Mouse (Mus musculus): ENCODE data around the gene Chek2. TPM values are rescaled to one million over a fixed set of nuclear protein-coding genes. Genes with fewer than 3 reads are reported as not detected.
A peak's percentile ranks its signal among the peaks of the same experiment; 100 is the strongest.

Gene Chek2
- polyA plus RNA-seq (2012), result 1.6 and 2.0 TPM in 2 replicates

DNA sequence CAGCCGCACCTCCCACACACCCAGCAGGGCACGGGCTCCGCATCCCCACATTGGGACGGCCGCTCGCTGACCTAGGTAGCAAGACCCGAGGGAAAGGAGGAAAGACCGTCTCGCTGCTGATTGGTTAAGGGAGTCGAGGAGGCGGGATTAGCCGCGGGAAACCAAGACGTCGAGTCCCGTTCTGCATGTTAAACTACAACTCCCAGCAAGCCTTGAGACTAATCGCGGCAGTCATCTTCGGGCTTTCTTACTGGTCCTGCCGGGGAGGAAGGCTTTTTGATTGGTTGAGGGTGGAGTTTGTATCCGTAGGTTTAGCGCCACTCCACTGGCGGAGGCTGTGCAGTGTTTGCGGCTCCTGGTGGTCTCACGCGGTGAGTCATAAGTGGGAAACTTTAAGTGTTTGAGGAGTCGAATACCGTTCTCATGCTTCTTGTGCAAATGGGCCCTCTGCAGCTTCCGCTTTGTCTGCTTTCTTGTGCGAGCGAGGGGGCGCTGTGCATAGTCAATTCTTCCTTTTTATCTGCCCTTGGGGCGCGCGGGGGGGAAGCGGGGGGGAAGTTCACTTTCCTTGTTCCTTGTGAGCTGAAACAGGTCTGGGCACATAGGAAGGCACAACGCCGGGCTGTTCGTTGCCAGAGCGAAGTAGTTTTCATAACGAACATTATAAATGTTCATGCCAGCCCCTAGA is at the start of gene Chek2, which contains the start of gene Hscb:
Chek2 (plus strand) TSS at position 302 of the 688 bp plus-strand sequence.
Hscb (minus strand) TSS at position 100 of the 688 bp plus-strand sequence.
- TF ChIP-seq GATA1 (IDR thresholded peaks at IDR 0.05; ENCODE audit: low read length), result peak; percentile 39

DNA sequence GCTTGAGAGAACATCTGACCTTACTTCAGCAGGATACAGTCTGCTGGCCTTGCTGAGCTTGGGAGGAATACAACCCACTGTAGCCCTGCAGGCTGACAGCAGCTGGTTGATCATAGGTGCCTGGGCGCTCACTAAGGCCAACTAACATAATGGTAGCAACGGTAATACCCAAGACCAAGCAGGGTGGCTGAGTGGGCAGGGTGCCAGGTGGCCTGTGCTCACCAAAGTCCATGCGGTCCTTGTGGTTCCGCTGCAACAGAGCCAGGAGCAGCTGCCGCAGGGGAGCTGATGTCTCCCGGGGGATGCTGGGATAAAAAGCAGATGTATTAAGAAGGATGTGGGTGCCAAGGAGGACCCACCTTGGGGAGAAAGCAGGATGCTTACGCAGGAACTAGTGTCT is 45.4 kb upstream of the Chek2 start:
- no peak for TF ChIP-seq GATA1 (IDR thresholded peaks at IDR 0.05; ENCODE audit: low read length)

DNA sequence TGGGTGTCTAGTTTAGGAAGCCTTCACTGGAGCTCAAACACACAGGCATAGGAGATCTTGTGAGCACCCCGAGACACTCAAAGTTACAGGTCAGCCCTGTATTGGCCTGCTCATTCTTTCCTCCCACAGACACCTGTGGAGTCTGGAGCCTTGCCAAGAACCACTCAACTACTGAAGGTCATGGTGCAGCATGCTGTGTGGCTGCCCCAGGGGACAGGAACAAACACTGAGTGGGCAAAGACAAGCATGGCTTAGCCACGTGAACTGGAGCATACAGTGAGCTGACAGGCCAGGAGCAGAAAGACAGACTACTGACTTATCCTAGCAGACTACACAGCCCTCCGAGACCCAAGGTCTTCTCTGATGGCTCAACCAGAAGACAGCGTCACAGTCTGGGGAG is 42.1 kb upstream of the Chek2 start:
- TF ChIP-seq GATA1 (IDR thresholded peaks at IDR 0.05; ENCODE audit: low read length), result no peak

DNA sequence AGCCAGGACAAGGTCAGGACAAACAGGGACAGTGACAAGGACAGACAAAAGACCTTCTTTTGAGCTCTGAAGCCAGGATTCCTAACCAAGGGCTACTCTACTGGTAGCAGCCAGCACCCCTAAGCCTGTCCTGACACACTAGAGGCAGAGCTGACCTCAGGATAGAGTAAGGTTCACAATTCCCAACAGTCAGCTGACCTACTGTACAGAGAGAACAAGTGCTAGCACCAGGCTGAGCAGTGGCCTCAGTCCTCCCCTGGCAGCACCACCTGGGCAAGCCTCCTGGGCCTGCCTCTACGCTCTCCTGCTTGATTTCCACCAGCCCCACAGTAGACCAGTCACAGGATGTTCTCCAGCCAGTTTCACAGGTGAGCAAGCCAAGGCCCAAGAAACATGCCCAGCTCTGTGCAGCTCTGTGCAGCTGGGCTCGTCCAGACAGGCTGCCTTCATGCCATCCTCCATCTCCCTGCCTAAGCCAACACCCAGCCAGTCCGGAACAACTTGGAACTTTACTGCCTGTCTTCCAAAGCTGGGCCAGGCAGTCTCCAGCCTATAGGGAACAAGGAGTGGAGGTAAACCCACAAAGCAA is 38.6 kb upstream of the Chek2 start:
- no peak for TF ChIP-seq GATA1 (IDR thresholded peaks at IDR 0.05; ENCODE audit: low read length)

DNA sequence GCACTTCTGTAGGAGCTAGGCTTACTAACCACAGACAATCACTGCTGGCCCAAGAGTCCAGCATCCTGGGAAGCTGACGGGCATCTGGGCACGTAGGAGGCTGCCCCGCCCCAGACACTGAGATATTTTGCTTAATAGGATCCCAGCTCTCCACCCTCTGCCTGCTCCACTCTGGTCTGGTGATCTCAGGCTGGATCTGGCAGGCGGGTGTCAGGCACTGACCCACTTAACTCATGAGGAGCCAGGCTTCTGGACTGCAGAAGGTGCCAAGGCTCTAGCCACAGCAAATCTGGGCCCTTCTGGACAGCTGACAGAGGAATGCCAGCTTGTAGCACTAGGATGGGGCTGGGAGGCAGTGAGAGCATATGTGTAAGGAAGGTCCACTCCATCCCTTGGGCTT is 37.6 kb upstream of the Chek2 start:
- no peak for TF ChIP-seq GATA1 (IDR thresholded peaks at IDR 0.05; ENCODE audit: low read length)

DNA sequence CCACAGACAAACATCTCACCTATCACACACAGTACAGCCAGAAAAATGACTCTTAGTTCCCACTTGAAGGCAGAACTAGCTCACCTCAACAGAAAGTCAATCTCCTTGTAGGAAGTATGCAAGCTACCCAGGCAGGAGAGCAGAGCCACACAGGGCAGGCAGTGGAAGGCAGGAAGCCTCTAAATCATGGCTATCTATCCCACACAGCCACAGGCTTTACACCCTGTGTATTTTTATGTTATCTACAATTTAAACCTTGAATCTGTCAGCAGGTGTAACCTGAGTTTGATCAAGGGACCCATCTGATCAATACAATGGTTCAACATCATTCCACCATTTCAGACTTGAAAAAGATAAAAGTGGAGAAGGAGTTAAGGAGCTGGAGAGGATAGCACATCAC is 37.0 kb upstream of the Chek2 start:
- TF ChIP-seq GATA1 (IDR thresholded peaks at IDR 0.05; ENCODE audit: low read length), result no peak

DNA sequence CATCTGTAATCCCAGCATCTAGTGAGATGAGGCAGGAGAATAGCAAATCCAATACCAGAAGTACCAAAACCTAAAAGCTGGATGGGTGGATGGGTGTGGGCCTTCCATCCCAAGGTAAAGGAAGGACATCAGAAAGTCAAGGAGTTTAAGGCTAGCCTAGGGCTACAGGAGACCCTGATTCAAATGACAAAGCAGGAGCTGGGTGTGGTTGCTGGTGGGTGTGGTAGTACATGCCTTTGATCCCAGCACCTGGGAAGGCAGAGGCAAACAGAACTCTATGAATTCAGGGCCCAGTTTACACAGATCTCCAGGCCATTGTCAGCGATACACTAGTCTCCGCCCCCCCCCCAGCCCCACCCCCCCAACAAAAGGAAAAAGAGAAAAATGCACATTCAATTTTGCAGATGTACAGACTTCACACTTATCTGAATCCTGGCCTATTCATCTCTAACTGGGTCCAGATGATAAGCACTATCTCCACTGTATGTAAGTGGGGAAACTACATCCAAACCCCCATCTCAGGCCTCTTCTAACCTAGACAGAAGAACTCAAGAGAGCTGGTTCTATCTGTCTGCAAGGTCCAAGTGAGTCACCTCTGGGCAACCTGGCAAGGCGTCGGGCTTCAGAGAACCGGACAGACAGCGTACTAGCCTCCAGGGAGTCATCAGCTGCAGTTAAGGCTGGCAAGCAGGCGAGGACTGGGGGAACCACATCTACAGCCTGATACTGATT is 35.6 kb upstream of the Chek2 start:
- TF ChIP-seq GATA1 (IDR thresholded peaks at IDR 0.05; ENCODE audit: low read length), result peak; percentile 63

DNA sequence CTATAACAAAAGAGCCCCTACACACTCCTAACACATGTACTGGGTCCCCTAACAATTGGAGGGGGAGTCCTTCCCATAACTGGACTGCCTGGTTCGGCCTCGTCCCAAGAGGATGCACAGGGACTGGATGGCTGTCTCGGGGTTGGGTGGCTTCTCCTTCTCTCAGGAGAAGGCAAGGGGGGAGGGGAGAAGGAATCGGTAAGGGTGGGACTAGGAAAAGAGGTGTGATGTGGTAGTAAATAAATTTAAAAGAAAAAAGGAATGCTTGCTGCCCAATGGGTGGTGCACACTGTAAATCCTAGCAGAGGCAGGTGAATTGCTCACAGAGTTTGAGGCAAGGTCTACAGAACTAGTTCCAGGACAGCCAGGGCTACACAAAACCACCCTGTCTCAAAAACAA is 33.6 kb upstream of the Chek2 start:
- TF ChIP-seq GATA1 (IDR thresholded peaks at IDR 0.05; ENCODE audit: low read length), result no peak

DNA sequence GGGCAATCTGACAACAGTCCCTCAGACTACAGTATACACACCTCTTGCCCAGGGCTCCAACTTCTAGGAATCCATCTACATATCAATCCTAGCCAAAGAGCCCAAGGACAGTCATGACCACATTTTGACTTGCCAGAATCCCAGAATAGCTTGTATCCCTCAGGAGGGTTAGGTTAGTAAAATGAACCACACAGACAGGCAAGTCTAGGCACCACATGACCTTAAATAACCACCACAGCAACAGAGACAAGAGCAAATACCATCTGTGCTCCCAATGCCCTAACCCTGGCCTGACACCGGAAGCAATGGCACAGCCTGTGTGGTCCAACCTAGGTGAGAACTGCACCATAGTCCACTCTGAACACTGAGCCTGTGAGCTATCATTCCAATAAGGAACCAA is 33.1 kb upstream of the Chek2 start:
- TF ChIP-seq GATA1 (IDR thresholded peaks at IDR 0.05; ENCODE audit: low read length), result no peak

DNA sequence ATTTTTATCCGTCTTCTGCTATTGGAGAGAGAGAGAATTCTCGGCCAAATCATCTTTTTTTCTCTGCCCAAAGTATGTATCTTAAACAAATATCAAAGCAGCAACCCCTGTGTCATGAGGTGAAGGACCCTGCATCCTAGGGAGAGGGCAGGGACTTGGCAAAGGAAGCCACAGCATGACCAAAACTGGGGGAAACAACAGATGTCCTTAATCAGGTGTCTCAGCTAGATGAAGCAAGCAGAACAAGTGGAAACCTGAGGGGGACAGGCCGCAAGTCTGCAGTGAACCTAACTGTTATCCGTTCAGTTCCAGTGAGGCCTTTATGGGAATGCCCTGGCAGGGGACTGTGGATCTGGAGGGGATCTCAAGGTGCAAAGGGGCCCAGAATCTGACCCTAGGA is 32.3 kb upstream of the Chek2 start:
- TF ChIP-seq GATA1 (IDR thresholded peaks at IDR 0.05; ENCODE audit: low read length), result no peak

DNA sequence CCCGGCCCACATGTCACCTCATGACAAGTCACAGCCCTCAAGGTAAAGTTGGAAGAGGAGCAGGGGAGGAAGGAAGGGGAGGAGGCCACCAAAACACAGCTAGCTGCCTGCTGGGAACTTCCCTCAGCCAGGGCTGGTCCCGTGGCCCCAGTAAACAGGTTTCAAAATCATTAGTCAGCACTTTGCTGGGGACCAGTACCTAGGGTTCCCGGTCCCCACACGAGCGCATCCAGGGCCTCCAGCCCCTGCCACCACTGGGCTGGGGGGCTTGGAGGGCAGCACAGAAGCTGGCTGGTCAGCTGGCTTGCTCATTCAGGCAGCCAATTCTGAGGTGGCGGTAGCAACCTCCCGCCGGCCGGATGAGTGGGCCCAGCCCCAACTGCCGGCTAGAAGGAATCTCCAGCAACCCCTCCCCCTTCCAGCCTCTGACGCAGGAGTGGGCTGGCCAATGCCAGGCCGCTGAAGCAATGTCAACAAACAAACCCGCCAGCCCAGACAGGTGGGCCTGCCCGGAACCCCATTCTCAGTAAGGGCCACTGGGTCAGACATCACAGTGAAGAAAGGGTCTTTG is 31.6 kb upstream of the Chek2 start:
- TF ChIP-seq GATA1 (IDR thresholded peaks at IDR 0.05; ENCODE audit: low read length), result no peak

DNA sequence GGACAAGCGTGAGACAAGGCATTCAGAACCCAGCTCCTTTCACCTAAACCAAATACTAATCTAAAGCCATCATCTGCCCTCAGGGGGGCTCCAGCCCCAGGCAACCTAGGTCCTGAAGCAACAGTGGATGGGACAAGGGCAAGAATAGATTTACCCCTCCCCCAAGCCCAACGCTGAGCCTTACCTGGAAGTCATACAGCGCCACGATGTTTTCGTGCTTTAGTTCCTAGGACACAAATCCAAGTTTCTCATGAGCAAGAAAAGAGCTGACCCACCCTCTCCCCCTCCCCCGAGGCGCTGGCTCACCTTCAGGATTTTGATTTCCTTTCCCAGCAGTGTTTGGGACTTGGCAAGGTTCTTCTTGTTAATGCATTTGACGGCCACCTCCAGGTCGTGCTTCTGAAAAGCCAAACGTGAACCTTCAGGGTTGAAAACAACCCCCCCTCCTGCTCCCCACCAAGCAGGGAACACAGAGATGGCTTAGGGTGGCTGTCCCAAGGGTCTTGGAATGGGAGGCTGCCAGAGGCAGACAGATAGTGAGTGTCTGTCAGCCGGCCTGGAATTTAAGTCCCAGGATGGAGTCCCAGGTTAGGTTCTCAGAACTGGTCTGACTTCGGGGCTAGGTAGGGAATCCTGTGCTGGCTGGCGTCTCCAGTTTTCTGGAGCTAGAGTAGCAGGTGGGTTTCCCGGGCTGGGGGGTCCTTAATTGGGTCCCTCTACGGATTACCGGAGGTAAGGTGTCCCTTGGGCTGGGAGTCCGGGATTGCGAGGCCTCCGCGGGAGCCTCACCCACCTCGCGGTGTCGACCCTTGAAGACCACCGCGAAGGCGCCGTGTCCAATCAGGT is 30.7 kb upstream of the Chek2 start:
- TF ChIP-seq GATA1 (IDR thresholded peaks at IDR 0.05; ENCODE audit: low read length), result no peak

DNA sequence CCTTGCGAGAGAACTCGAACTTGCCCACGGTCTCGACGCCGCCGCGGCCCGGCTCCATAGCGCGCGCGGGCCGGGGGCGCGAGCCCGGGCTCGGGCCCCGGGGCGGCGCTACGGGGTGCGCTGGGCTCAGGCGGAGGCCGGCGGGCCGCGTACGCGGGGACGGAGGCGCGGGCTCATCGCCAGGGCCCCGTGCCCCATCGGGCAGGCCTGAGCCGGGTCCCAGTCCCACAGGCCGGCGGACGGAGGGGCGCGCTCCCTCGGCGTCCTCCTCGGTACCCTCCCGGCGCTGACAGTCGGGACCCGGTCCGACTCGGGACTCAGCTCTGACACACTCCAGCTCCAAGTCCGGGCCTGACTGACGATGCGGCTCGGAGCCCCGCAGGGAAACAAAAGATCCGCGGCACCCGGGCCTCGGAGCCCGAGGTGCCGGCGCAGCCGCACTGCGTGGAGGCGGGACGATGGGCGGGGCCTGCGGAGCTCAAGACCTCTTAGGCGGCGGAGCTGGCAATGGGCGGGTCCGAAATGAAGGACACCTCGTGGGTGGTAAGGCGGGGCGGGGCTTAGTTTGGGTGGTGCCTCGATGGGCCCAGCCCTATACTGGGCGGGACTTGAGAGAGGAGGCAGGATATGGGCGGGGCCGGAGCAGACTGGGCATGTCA is 30.0 kb upstream of the Chek2 start, which contains the start of gene Ulk1:
Ulk1 (minus strand) TSS at position 431 of the 659 bp plus-strand sequence.
- no peak for TF ChIP-seq GATA1 (IDR thresholded peaks at IDR 0.05; ENCODE audit: low read length)

DNA sequence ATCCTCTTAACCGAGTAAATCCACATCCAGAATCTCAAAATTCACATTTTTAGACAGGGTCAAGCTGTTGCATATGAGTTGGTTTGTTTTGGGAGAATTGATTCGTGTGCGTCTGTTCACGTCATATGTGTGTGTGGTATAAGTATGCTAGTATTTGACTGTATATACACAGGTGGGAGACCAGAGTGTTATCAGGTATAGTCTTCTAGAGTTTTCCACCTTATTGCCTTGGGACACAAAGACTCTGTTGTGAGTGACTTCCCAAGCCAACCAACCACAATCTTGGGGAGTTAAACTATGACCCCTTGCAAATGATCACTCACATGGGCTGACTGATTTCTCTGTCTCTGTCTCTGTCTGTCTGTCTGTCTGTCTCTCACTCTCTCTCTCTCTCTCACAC is 15.4 kb upstream of the Chek2 start:
- no peak for TF ChIP-seq GATA1 (IDR thresholded peaks at IDR 0.05; ENCODE audit: low read length)

Data from G1E-ER4 (cell line).